Mouse (Mus musculus) fat pad, adult 2 months (tissue): ENCODE data around the gene Tomm22.

ENCODE experiments used
- DNase-seq: peaks from one replicate; pipeline ENCODE4 v3.0.0-alpha.2; 2011; ENCODE audit warnings: low read depth, low spot score; ENCODE audit errors: extremely low read depth

Gene Tomm22

DNA sequence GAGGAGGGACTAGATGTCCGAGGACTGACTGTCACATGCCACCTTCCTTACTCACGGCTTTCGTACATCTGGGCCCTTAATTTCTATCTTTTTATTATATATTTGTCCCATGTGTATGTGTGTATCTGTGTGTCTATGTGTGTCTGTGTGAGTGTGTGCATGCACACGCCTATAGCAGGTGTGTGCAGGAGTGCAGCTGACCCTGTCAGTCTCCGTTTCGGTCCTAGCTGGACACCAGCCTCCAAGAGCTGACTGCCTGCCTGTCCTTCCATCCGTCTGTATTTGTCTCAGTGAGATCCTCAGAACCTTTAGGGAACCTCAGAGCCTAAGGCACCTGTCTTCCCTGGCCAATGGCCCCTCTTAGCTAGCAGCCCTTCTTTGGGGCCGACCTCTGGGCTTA is 49.6 kb downstream of the Tomm22 start:
- no peak for DNase-seq

DNA sequence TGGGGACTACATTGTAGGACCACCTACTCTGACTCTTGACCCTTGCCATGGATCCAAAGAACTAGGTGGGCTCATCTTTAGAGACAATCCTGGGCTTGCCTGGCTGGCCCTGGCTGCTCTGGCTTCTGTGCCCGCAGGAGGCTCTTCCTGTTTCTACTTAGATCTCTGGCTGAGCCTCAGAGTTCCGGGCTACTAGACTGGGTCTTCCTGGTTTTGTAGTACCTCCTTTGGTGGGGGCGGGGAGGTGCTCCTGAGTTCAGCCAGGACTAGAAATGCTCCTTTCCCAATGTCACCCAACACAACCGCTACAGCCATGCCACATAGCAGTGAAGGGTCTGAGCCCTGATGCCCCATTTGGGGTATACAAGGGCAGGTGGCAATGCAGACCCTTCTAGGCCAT is 50.1 kb downstream of the Tomm22 start:
- no peak for DNase-seq
